Mouse (Mus musculus): ENCODE results near the gene Sipa1. TPM values are rescaled to one million over a fixed set of nuclear protein-coding genes. Genes with fewer than 3 reads are reported as not detected.

The Sipa1 gene
- total and polyA plus RNA-seq, 3 experiments: 39.8 to 165 (median 62.1) TPM

DNA sequence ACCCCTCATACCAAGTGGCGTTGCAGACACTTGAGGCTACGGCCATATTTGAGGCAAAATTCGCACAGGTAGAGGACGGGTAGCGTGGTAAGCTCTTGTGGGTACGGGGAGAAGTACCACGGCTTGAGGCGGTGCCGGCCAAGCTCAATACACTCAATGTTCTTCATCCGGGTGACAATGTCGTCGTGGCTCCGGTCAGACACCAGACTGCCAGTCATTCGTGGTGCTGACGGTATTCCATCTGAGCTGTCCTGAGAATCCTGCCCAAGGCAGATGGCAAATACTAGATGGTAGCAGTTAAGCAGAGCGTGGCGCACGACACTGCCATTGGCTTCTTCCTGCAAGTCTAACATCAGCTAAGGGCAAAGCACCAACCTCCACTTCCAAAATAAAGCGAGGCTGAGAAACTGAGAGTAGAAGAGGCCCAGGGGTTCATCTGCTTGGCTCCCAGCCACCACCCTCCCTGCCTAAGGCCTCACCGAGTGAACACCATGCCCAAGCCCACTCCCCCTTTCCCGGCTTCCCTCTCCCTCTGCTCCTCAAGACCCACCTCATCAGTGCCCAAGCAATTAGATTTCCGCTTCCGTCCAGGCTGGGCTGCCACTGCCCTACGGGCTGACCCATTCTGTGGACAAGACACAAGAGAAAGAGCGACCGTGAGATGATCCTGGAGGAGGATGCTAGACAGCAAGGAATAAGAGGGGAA is 55.6 kb downstream of the Sipa1 start:
- DNase-seq: no peak

DNA sequence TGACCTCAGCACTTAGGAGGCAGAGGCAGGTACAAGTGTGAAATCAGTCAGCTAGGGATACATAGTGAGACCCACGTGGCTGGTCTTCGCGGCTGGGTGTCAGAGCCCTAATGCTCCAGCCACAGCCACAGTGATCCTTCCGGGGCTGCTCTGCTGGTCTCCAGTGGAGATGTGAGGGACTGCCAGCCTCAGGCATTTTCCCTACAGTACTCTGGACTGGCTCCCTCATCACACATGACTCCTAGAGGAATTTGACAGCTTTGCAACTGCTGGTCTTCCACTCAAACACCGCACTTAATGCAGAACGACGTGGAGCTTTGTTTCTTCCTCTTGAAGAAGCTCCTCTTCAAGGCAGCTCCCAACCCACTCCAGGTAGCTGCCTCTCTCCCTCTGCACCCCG is 57.3 kb downstream of the Sipa1 start:
- DNase-seq: no peak

DNA sequence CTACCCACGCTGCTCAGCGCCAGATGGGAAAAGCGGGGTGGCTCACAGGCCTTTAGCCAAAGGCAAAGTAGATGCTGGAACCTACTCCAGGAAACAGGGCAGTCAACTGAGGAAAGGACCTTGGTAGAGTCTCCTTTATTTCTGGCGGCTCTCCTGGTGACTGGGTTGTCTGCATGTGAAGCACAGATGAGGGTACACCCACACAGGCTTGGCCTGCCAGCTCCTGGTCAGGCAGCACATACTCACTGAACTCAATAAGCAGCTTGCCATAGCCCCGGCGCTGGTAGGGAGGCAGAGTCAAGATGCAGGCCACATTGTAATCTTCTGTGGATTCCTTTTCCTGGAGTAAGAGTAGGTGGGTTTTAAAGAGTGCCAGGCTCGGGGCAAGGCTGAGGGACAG is 58.4 kb downstream of the Sipa1 start:
- no peak for DNase-seq

DNA sequence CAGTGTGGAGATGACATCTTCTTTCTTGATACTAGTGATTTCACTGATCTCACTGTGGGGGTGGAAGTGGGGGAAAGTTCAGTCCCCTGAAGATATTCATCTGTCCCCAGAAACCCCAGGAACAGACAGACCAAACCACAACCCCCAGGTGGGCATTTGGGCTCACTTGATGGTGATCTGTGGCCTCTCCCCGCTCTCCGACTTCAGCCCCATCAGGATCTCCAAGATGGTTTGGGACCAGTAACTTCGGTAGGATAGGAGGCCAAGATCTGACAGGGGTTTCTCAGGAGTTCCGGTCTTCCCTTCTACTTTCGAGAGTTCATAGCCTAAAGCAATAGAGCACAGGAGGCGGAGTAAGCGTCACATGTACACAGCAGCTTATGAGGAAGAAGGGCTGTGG is 59.8 kb downstream of the Sipa1 start:
- DNase-seq: no peak

DNA sequence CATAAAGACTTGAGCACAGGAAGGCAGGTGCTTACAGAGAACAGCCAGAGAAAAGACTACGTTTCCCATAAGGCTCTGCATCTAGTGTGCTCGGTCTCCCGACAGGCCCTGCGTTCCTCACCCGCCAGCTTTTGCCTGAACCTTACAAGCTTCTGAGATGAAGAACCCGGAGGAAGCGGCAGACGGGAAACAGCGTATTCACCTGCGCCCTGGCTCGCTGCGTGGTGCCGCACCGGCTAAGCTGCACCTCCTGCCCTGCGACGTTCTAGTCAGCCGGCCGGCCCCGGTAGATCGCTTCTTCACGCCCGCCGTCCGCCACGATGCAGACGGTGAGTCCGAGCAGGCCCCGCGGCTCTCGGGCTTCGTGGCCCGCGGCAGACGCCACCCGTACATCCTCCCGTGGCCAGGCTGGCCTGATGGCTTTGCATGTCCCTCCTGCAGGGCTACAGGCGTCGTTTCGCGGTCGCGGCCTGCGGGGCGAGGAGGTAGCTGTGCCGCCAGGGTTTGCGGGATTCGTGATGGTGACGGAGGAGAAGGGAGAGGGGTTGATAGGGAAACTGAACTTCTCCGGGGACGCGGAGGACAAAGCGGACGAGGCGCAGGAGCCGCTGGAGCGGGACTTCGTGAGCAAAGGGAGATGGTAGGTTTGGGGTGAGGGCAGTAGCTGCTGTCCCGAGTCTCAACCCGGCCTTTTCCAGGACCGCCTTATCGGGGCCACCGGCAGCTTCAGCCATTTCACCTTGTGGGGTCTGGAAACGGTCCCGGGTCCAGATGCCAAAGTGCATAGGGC is 61.6 kb downstream of the Sipa1 start, which contains the start of gene Rnaseh2c:
Gene Rnaseh2c, plus strand, starts transcription at position 122 of the 790 bp plus-strand sequence.
- DNase-seq: peak; percentile 85

Small RNA genes within 50 kb of the gene (microRNA-seq; reads per million reads assigned to microRNA genes)
- 0 to 0.22 reads per million in 2 experiments for gene Mir6987

Other genes with a start within 250 kb of the Sipa1 start
- gene Drap1, start 238.7 kb downstream of the Sipa1 start, total RNA-seq (2021): 100 to 1,000 TPM; 273 to 290 TPM
- 127 and 159 TPM in 2 replicates for gene Drap1, start 238.7 kb downstream of the Sipa1 start, polyA plus RNA-seq (2012; rRNA removed)
- gene AI837181, start 238.6 kb downstream of the Sipa1 start, total RNA-seq (2021): 10 to 100 TPM; 48.8 to 53.3 TPM
- gene AI837181, start 238.6 kb downstream of the Sipa1 start, polyA plus RNA-seq (2012; rRNA removed): 109 and 115 TPM in 2 replicates
- 1 to 10 TPM in 1 of 2 experiments, not detected in 1; 1.2 TPM for gene Fosl1, start 216.2 kb downstream of the Sipa1 start, total RNA-seq (2021)
- gene Fosl1, start 216.2 kb downstream of the Sipa1 start, polyA plus RNA-seq (2012; rRNA removed): 0.06 and 0.16 TPM in 2 replicates
- gene Ccdc85b, start 205.8 kb downstream of the Sipa1 start, total RNA-seq (2021): 10 to 100 TPM in 1 of 2 experiments, 1 to 10 TPM in 1; 3.5 to 10.5 TPM
- 13.5 and 13.9 TPM in 2 replicates for gene Ccdc85b, start 205.8 kb downstream of the Sipa1 start, polyA plus RNA-seq (2012; rRNA removed)
- gene Fibp, start 203.1 kb downstream of the Sipa1 start, total RNA-seq (2021): 10 to 100 TPM; 85.1 to 94.8 TPM
- gene Fibp, start 203.1 kb downstream of the Sipa1 start, polyA plus RNA-seq (2012; rRNA removed): 89.9 and 95.9 TPM in 2 replicates
- gene Ctsw, start 195.2 kb downstream of the Sipa1 start, total RNA-seq (2021): under 1 TPM; 0.75 to 0.79 TPM
- 0.71 and 1.1 TPM in 2 replicates for gene Ctsw, start 195.2 kb downstream of the Sipa1 start, polyA plus RNA-seq (2012; rRNA removed)
- gene Efemp2, start 189.8 kb downstream of the Sipa1 start, total RNA-seq (2021): 100 to 1,000 TPM in 1 of 2 experiments, 10 to 100 TPM in 1; 49.7 to 107 TPM
- gene Efemp2, start 189.8 kb downstream of the Sipa1 start, polyA plus RNA-seq (2012; rRNA removed): 112 and 116 TPM in 2 replicates
- 10 to 100 TPM; 23.2 to 24.9 TPM for gene Mus81, start 175.3 kb downstream of the Sipa1 start, total RNA-seq (2021)
- 39.5 and 45.7 TPM in 2 replicates for gene Mus81, start 175.3 kb downstream of the Sipa1 start, polyA plus RNA-seq (2012; rRNA removed)
- gene Cfl1, start 173.3 kb downstream of the Sipa1 start, total RNA-seq (2021): 100 to 1,000 TPM; 732 to 783 TPM
- 308 and 311 TPM in 2 replicates for gene Cfl1, start 173.3 kb downstream of the Sipa1 start, polyA plus RNA-seq (2012; rRNA removed)
- 1 to 10 TPM in 1 of 2 experiments, under 1 TPM in 1; 0.86 to 1.1 TPM for gene 1700020D05Rik, start 159.9 kb downstream of the Sipa1 start, total RNA-seq (2021)
- gene 1700020D05Rik, start 159.9 kb downstream of the Sipa1 start, polyA plus RNA-seq (2012; rRNA removed): 1.0 and 1.2 TPM in 2 replicates
- 10 to 100 TPM; 12.2 to 14.1 TPM for gene Snx32, start 153.2 kb downstream of the Sipa1 start, total RNA-seq (2021)
- 13.0 and 15.0 TPM in 2 replicates for gene Snx32, start 153.2 kb downstream of the Sipa1 start, polyA plus RNA-seq (2012; rRNA removed)
- gene Ovol1, start 103.1 kb downstream of the Sipa1 start, total RNA-seq (2021): not detected
- gene Ovol1, start 103.1 kb downstream of the Sipa1 start, polyA plus RNA-seq (2012; rRNA removed): not detected in 2 replicates
- 1 to 10 TPM; 8.4 to 9.4 TPM for gene Ap5b1, start 95.7 kb downstream of the Sipa1 start, total RNA-seq (2021)
- 12.8 and 16.8 TPM in 2 replicates for gene Ap5b1, start 95.7 kb downstream of the Sipa1 start, polyA plus RNA-seq (2012; rRNA removed)
- 100 to 1,000 TPM; 109 to 147 TPM for gene Rnaseh2c, start 61.8 kb downstream of the Sipa1 start, total RNA-seq (2021)
- 97.9 and 99.7 TPM in 2 replicates for gene Rnaseh2c, start 61.8 kb downstream of the Sipa1 start, polyA plus RNA-seq (2012; rRNA removed)
- 10 to 100 TPM; 75.5 to 76.9 TPM for gene Kat5, start 53.5 kb downstream of the Sipa1 start, total RNA-seq (2021)
- gene Kat5, start 53.5 kb downstream of the Sipa1 start, polyA plus RNA-seq (2012; rRNA removed): 43.8 and 54.1 TPM in 2 replicates
- gene Rela, start 26.2 kb downstream of the Sipa1 start, total RNA-seq (2021): 100 to 1,000 TPM in 1 of 2 experiments, 10 to 100 TPM in 1; 89.8 to 149 TPM
- gene Rela, start 26.2 kb downstream of the Sipa1 start, polyA plus RNA-seq (2012; rRNA removed): 163 and 221 TPM in 2 replicates
- gene Map3k11, start 25.0 kb upstream of the Sipa1 start, total RNA-seq (2021): 10 to 100 TPM; 42.6 to 44.2 TPM
- gene Map3k11, start 25.0 kb upstream of the Sipa1 start, polyA plus RNA-seq (2012; rRNA removed): 102 and 104 TPM in 2 replicates
- gene Pcnx3, start 25.2 kb upstream of the Sipa1 start, total RNA-seq (2021): 10 to 100 TPM; 88.9 to 90.8 TPM
- gene Pcnx3, start 25.2 kb upstream of the Sipa1 start, polyA plus RNA-seq (2012; rRNA removed): 330 and 358 TPM in 2 replicates
- gene Kcnk7, start 40.7 kb upstream of the Sipa1 start, total RNA-seq (2021): not detected
- not detected in 2 replicates for gene Kcnk7, start 40.7 kb upstream of the Sipa1 start, polyA plus RNA-seq (2012; rRNA removed)
- gene Ehbp1l1, start 62.6 kb upstream of the Sipa1 start, total RNA-seq (2021): 10 to 100 TPM; 30.3 to 31.6 TPM
- gene Ehbp1l1, start 62.6 kb upstream of the Sipa1 start, polyA plus RNA-seq (2012; rRNA removed): 47.6 and 49.2 TPM in 2 replicates
- 10 to 100 TPM; 58.1 to 68.4 TPM for gene Fam89b, start 65.9 kb upstream of the Sipa1 start, total RNA-seq (2021)
- gene Fam89b, start 65.9 kb upstream of the Sipa1 start, polyA plus RNA-seq (2012; rRNA removed): 443 and 466 TPM in 2 replicates
- 100 to 1,000 TPM; 174 to 246 TPM for gene Ltbp3, start 77.2 kb upstream of the Sipa1 start, total RNA-seq (2021)
- 737 and 768 TPM in 2 replicates for gene Ltbp3, start 77.2 kb upstream of the Sipa1 start, polyA plus RNA-seq (2012; rRNA removed)
- 100 to 1,000 TPM; 106 to 109 TPM for gene Scyl1, start 107.7 kb upstream of the Sipa1 start, total RNA-seq (2021)
- 119 and 125 TPM in 2 replicates for gene Scyl1, start 107.7 kb upstream of the Sipa1 start, polyA plus RNA-seq (2012; rRNA removed)
- gene Frmd8, start 211.6 kb upstream of the Sipa1 start, total RNA-seq (2021): 10 to 100 TPM; 41.2 to 51.4 TPM
- 27.8 and 36.4 TPM in 2 replicates for gene Frmd8, start 211.6 kb upstream of the Sipa1 start, polyA plus RNA-seq (2012; rRNA removed)
- 10 to 100 TPM; 15.5 to 36.2 TPM for gene Slc25a45, start 214.1 kb upstream of the Sipa1 start, total RNA-seq (2021)
- gene Slc25a45, start 214.1 kb upstream of the Sipa1 start, polyA plus RNA-seq (2012; rRNA removed): 42.4 and 44.6 TPM in 2 replicates
- 1 to 10 TPM; 1.0 to 1.1 TPM for gene Tigd3, start 230.4 kb upstream of the Sipa1 start, total RNA-seq (2021)
- 0.48 and 0.53 TPM in 2 replicates for gene Tigd3, start 230.4 kb upstream of the Sipa1 start, polyA plus RNA-seq (2012; rRNA removed)
- 100 to 1,000 TPM in 1 of 2 experiments, 10 to 100 TPM in 1; 90.6 to 125 TPM for gene Dpf2, start 249.3 kb upstream of the Sipa1 start, total RNA-seq (2021)
- 51.7 and 56.3 TPM in 2 replicates for gene Dpf2, start 249.3 kb upstream of the Sipa1 start, polyA plus RNA-seq (2012; rRNA removed)

Data from adrenal gland, adult 2 months (tissue).